Mouse (Mus musculus) kidney, embryonic 16.5 days (tissue): ENCODE measurements around the gene Skp2. TPM values are rescaled to one million over a fixed set of nuclear protein-coding genes. Genes with fewer than 3 reads are reported as not detected.

Experiments
- ATAC-seq: fragments of 200-750 bp; cut with Nextera tagmentation; 2 replicates; pipeline ENCODE4 v1.8.0; 2017; ENCODE audit warnings: moderate TSS enrichment; ENCODE audit not compliant: low FRiP score, low TSS enrichment
- H3K27ac ChIP-seq: fragments of 300-500 bp; sonication (generic); 2 replicates; pipeline ENCODE4 v1.5.1; 2014; ENCODE audit warnings: low read length
- H3K27me3 ChIP-seq: fragments of 300-500 bp; sonication (generic); 2 replicates; pipeline ENCODE4 v1.6.1; 2014; ENCODE audit warnings: low read length, control low read depth, mixed read lengths; ENCODE audit not compliant: insufficient read depth
- H3K36me3 ChIP-seq: fragments of 300-500 bp; sonication (generic); 2 replicates; pipeline ENCODE4 v1.6.1; 2014; ENCODE audit warnings: low read length, control low read depth, mixed read lengths; ENCODE audit not compliant: insufficient read depth
- H3K4me1 ChIP-seq: fragments of 300-500 bp; sonication (generic); 2 replicates; pipeline ENCODE4 v1.6.1; 2014; ENCODE audit warnings: low read length, control low read depth, mixed read lengths; ENCODE audit not compliant: insufficient read depth
- H3K4me2 ChIP-seq: fragments of 300-500 bp; sonication (generic); replicated peaks from 2 replicates; pipeline ENCODE4 v1.6.1; 2014; ENCODE audit warnings: low read depth, low read length
- H3K4me3 ChIP-seq: fragments of 300-500 bp; sonication (generic); 2 replicates; pipeline ENCODE4 v1.5.1; 2014; ENCODE audit warnings: mild to moderate bottlenecking, low read length
- H3K9ac ChIP-seq: fragments of 300-500 bp; sonication (generic); replicated peaks from 2 replicates; pipeline ENCODE4 v1.6.1; 2014; ENCODE audit warnings: low read length
- H3K9me3 ChIP-seq: fragments of 300-500 bp; sonication (generic); 2 replicates; pipeline ENCODE4 v1.6.1; 2016; ENCODE audit warnings: low read length, control low read depth
- WGBS: fragments of 180-500 bp; shearing (Covaris S2); extraction: QIAGEN DNeasy Blood & Tissue Kit; methylation state at CpG from one replicate; pipeline ENCODE4 v1.1.7; 2014; 5-methylcytosine and 5-hydroxymethylcytosine counted together
- polyA plus RNA-seq: library from polyadenylated mRNA; unstranded; fragments of >200 nt; fragmentation: Nextera tagmentation; extraction: Ambion mirVana; gene quantifications from 2 replicates; pipeline ENCODE4 v1.2.1, GENCODE M21; 2015

Skp2 gene
- polyA plus RNA-seq, 1 experiment from 2014 or later = 74.8 TPM

DNA sequence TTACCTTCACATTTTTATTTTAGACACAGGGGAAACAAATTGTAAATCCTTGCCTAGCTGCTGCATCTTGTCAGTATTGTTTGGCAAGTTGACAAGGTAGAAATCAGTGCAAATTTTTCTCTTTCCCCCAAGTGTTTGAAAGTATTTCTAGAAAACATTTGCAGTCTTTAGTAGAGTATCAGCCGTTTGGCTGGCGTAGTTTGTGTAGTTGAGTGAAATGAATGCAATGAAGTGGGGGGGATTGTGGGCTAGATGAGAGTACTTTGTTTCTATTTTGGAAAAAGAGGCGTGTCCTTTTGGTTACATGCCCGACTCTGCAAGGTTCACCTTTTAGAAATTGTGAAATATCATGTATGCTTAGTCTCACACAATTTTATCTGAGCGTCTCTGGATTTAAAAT, 82.6 kb downstream of the Skp2 start:
- H3K9ac ChIP-seq = peak overlapping the region; percentile 92
- H3K4me1 ChIP-seq = peaks cover 45% of the 10 kb centered on the region
- 38% methylated on average over 5 of the region's 5 CpGs for WGBS
- no peak for ATAC-seq
- H3K36me3 ChIP-seq = no peaks in the 10 kb centered on the region
- H3K27ac ChIP-seq = no peak overlapping the region
- H3K27me3 ChIP-seq = no peaks in the 10 kb centered on the region
- no peaks in the 10 kb centered on the region for H3K9me3 ChIP-seq
- H3K4me3 ChIP-seq = peak overlapping the region; percentile 91
- H3K4me2 ChIP-seq = peak overlapping the region; percentile 77

GRCm38 (mm10) chr15:9071556-9072544, 83.4 kb downstream of the Skp2 start:
- Histone ChIP-seq H3K27ac (peak overlapping the region; percentile 95), H3K4me3 (peak overlapping the region; percentile 91), H3K27me3 (no peaks in the 10 kb centered on the region), H3K36me3 (no peaks in the 10 kb centered on the region), H3K4me1 (peaks cover 45% of the 10 kb centered on the region), H3K4me2 (peak overlapping the region; percentile 77), H3K9ac (peak overlapping the region; percentile 92), H3K9me3 (no peaks in the 10 kb centered on the region)
- peak; percentile 31 for ATAC-seq
- under 1% methylated on average over 54 of the region's 66 CpGs for WGBS

- Histone ChIP-seq H3K4me2 (peak within 1 kb of the TSS; percentile 94), H3K9ac (peak within 1 kb of the TSS; percentile 92), H3K9me3 (no peaks in the 10 kb centered on the region), H3K27ac (peak within 1 kb of the TSS; percentile 95), H3K4me3 (peak within 1 kb of the TSS; percentile 91), H3K27me3 (no peaks in the 10 kb centered on the region), H3K4me1 (peaks cover 45% of the 10 kb centered on the region), H3K36me3 (no peaks in the 10 kb centered on the region)
- ATAC-seq = peak; percentile 99
- WGBS = 0% methylated on average over 31 of the region's 54 CpGs
These were observed 84.2 kb downstream of the Skp2 start, which contains the start of gene Nadk2 for GRCm38 (mm10) chr15:9070912-9071555. Gene Nadk2, plus strand, starts transcription at chr15:9071260.

DNA sequence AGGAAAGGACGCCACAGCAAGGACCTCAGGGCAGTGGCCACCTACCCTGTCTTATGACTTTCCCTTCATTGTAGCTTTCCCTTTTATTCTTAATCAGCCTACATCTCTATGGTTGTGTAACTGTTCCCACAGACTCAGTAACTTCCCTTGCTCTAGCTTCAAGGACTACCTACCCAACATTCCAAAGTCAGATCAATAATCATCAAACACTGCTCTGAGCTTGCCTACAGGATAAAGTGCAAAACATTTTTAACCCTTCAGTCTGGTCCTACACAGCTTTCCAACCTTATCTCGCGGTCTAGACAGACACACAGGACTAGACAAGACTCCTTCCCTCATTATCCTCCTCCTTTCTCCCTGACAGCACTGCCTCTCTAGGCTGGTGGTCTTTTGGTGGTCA, 84.9 kb downstream of the Skp2 start:
- peak overlapping the region; percentile 77 for H3K9ac ChIP-seq
- peak overlapping the region; percentile 94 for H3K4me2 ChIP-seq
- no peaks in the 10 kb centered on the region for H3K9me3 ChIP-seq
- WGBS = 4% methylated on average over 3 of the region's 3 CpGs
- peaks cover 40% of the 10 kb centered on the region for H3K4me1 ChIP-seq
- no peaks in the 10 kb centered on the region for H3K27me3 ChIP-seq
- H3K4me3 ChIP-seq = peak overlapping the region; percentile 91
- no peaks in the 10 kb centered on the region for H3K36me3 ChIP-seq
- peak; percentile 5; the same call in 1 of the 2 replicates for ATAC-seq
- peak overlapping the region; percentile 93 for H3K27ac ChIP-seq

- Histone ChIP-seq H3K4me1 (peaks cover 26% of the 10 kb centered on the region), H3K27ac (no peak overlapping the region), H3K9me3 (no peaks in the 10 kb centered on the region), H3K4me3 (no peak overlapping the region), H3K36me3 (no peaks in the 10 kb centered on the region), H3K9ac (no peak overlapping the region), H3K27me3 (no peaks in the 10 kb centered on the region), H3K4me2 (no peak overlapping the region)
- WGBS = 88% methylated on average over 4 of the region's 4 CpGs
- ATAC-seq = no peak
These were observed 86.3 kb downstream of the Skp2 start for GRCm38 (mm10) chr15:9068881-9069280.

Other genes with a start within 250 kb of the Skp2 start
- gene Ranbp3l, start 187.5 kb downstream of the Skp2 start, polyA plus RNA-seq = 2.6 and 3.2 TPM in 2 replicates
- 23.8 and 26.4 TPM in 2 replicates for gene Nadk2, start 84.2 kb downstream of the Skp2 start, polyA plus RNA-seq
- gene Lmbrd2, start 14.9 kb downstream of the Skp2 start, polyA plus RNA-seq = 3.1 and 3.7 TPM in 2 replicates
- 0.13 and 0.49 TPM in 2 replicates for gene Ugt3a1, start 121.5 kb upstream of the Skp2 start, polyA plus RNA-seq
- gene Ugt3a2, start 180.1 kb upstream of the Skp2 start, polyA plus RNA-seq = 1.1 and 2.9 TPM in 2 replicates